Mouse (Mus musculus) liver, embryonic 12.5 days (tissue): ENCODE measurements around the gene Nsmf. TPM values are rescaled to one million over a fixed set of nuclear protein-coding genes. Genes with fewer than 3 reads are reported as not detected.

Experiments used
- microRNA-seq: library from miRNA; unstranded; fragments of <30 nt; microRNA quantifications from one replicate; pipeline ENCODE4, GENCODE M21; 2017
- polyA plus RNA-seq: library from polyadenylated mRNA; unstranded; fragments of >200 nt; fragmentation: Nextera tagmentation; extraction: Ambion mirVana; gene quantifications from 2 replicates; pipeline ENCODE4 v1.2.1, GENCODE M21; 2016

The Nsmf gene
- polyA plus RNA-seq, 1 experiment from 2014 or later, result 16.1 TPM

Small RNAs within 50 kb of the gene (microRNA-seq; reads per million reads assigned to microRNA genes)
- not detected for gene Gm24328
- gene Mir7664, result not detected

Other genes starting within 250 kb of the Nsmf start
- 30.7 and 31.7 TPM in 2 replicates for gene Ehmt1, start 134.7 kb upstream of the Nsmf start, polyA plus RNA-seq
- 20.2 and 21.8 TPM in 2 replicates for gene Arrdc1, start 119.1 kb upstream of the Nsmf start, polyA plus RNA-seq
- 19.8 and 24.0 TPM in 2 replicates for gene Zmynd19, start 104.6 kb upstream of the Nsmf start, polyA plus RNA-seq
- gene Dph7, start 92.0 kb upstream of the Nsmf start, polyA plus RNA-seq, result 14.5 and 16.6 TPM in 2 replicates
- gene Mrpl41, start 79.3 kb upstream of the Nsmf start, polyA plus RNA-seq, result 109 and 113 TPM in 2 replicates
- gene Pnpla7, start 78.3 kb upstream of the Nsmf start, polyA plus RNA-seq, result 16.5 and 17.0 TPM in 2 replicates
- 1.2 and 1.4 TPM in 2 replicates for gene Entpd8, start 25.9 kb downstream of the Nsmf start, polyA plus RNA-seq
- 0.64 and 0.71 TPM in 2 replicates for gene Noxa1, start 40.8 kb downstream of the Nsmf start, polyA plus RNA-seq
- gene Nrarp, start 126.4 kb downstream of the Nsmf start, polyA plus RNA-seq, result 5.9 and 6.2 TPM in 2 replicates
- 7.2 and 7.4 TPM in 2 replicates for gene Tor4a, start 142.5 kb downstream of the Nsmf start, polyA plus RNA-seq
- gene Nelfb, start 157.1 kb downstream of the Nsmf start, polyA plus RNA-seq, result 56.7 and 61.5 TPM in 2 replicates
- not detected in 2 replicates for gene Stpg3, start 160.3 kb downstream of the Nsmf start, polyA plus RNA-seq
- gene Fam166a, start 164.4 kb downstream of the Nsmf start, polyA plus RNA-seq, result 1.2 TPM in 1 of 2 replicates, not detected in the other
- gene Tubb4b, start 170.3 kb downstream of the Nsmf start, polyA plus RNA-seq, result 901 and 931 TPM in 2 replicates
- 0.17 TPM in 1 of 2 replicates, not detected in the other for gene Slc34a3, start 180.0 kb downstream of the Nsmf start, polyA plus RNA-seq
- 0.10 and 0.11 TPM in 2 replicates for gene Rnf224, start 182.4 kb downstream of the Nsmf start, polyA plus RNA-seq
- 1.8 and 2.4 TPM in 2 replicates for gene Rnf208, start 187.9 kb downstream of the Nsmf start, polyA plus RNA-seq
- not detected in 2 replicates for gene Cysrt1, start 188.1 kb downstream of the Nsmf start, polyA plus RNA-seq
- gene AL732309.1, start 192.5 kb downstream of the Nsmf start, polyA plus RNA-seq, result 4.4 and 4.8 TPM in 2 replicates
- 16.2 and 17.3 TPM in 2 replicates for gene Tmem203, start 201.1 kb downstream of the Nsmf start, polyA plus RNA-seq
- 7.9 and 9.0 TPM in 2 replicates for gene Tprn, start 208.3 kb downstream of the Nsmf start, polyA plus RNA-seq
- 164 and 179 TPM in 2 replicates for gene Ssna1, start 218.1 kb downstream of the Nsmf start, polyA plus RNA-seq
- gene Anapc2, start 218.1 kb downstream of the Nsmf start, polyA plus RNA-seq, result 63.6 and 65.3 TPM in 2 replicates
- not detected in 2 replicates for gene Tmem210, start 233.8 kb downstream of the Nsmf start, polyA plus RNA-seq
- gene Lrrc26, start 235.6 kb downstream of the Nsmf start, polyA plus RNA-seq, result not detected in 2 replicates